Mouse (Mus musculus) bone marrow, adult 2 months (tissue): ENCODE data around the gene Tulp4.

Source experiments
- CTCF ChIP-seq: fragments of 200-500 bp; IDR thresholded peaks from 2 replicates; pipeline ENCODE4 v1.5.1; 2011; ENCODE audit warnings: low read length, control low read depth; ENCODE audit not compliant: control insufficient read depth, insufficient read depth
- POLR2A ChIP-seq: fragments of 200-500 bp; IDR thresholded peaks from 2 replicates; pipeline ENCODE4 v1.6.1; 2011; ENCODE audit warnings: low read depth, mild to moderate bottlenecking, control low read depth, low read length, borderline replicate concordance; ENCODE audit not compliant: control insufficient read depth

DNA sequence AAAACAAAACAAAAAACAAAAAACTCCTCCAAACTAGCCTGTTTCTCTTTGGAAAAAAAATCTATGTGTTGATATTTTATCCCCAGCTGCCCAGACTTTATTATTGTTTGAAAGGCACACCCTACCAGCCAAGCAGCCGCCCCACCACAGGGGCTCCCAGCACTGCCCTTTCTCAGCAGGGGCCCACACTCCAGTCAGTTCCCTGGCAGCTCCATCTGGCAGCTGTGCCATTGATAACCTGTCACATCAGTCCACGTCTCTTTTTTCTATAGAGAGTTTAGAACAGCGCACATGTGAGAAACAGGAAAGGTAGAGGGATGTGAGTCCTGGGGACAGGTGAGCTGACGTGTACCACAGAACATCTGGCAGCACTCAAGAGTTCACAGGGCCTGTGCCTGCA, 73.2 kb downstream of the Tulp4 start:
- TF ChIP-seq POLR2A (no peak), CTCF (no peak)
